15 mouse cellular contexts compared by ENCODE assay signal in genomic region chr17:57230728-57231125, GRCm38 (mm10). TPM values are rescaled to one million over a fixed set of nuclear protein-coding genes. Genes with fewer than 3 reads are reported as not detected.
A peak's percentile ranks its signal among the peaks of the same experiment; 100 is the strongest.
DNase-seq lines count a peak whose midpoint lies in the region; ATAC-seq and TF ChIP-seq lines count a peak whose summit lies in the region.
"Had no signal": no experiment of that assay in that cellular context is flagged by ENCODE, and none has a peak within 500 bp of the region (broad histone marks: within the 10 kb centered on the region; RNA-seq: fewer than 3 reads in every experiment).

No protein-coding gene starts in this region.

- WGBS in kidney, adult 2 months = 27% methylated on average over 6 of the region's 6 CpGs
- WGBS in kidney, embryonic 16.5 days = 59% methylated on average over 6 of the region's 6 CpGs
- 25% methylated on average over 6 of the region's 6 CpGs for WGBS in bone marrow, adult 2 months
- WGBS in liver, embryonic 14.5 days (ENCODE audit: insufficient replicate concordance) = 26% methylated on average over 6 of the region's 6 CpGs
- WGBS in limb, embryonic 10.5 days = 76% methylated on average over 6 of the region's 6 CpGs
- WGBS in forebrain, embryonic 13.5 days = 74% methylated on average over 6 of the region's 6 CpGs

- no peak overlapping the region for H3K9ac ChIP-seq in kidney, embryonic 16.5 days (replicated peaks; ENCODE audit: low read length)
- no peak overlapping the region for H3K9ac ChIP-seq in liver, embryonic 14.5 days (replicated peaks)
- H3K9ac ChIP-seq in forebrain, embryonic 13.5 days = no peak overlapping the region

- H3K27me3 ChIP-seq in kidney, adult 2 months (replicated peaks; ENCODE audit: control insufficient read depth, insufficient read depth, low read length) = no peaks in the 10 kb centered on the region
- H3K27me3 ChIP-seq in kidney, embryonic 16.5 days (ENCODE audit: insufficient read depth, low read length) = no peaks in the 10 kb centered on the region
- H3K27me3 ChIP-seq in liver, embryonic 14.5 days (ENCODE audit: control insufficient read depth, insufficient read depth, low read length) = no peaks in the 10 kb centered on the region
- H3K27me3 ChIP-seq in limb, embryonic 10.5 days (ENCODE audit: low read depth, poor library complexity, severe bottlenecking) = no peaks in the 10 kb centered on the region
- no peaks in the 10 kb centered on the region for H3K27me3 ChIP-seq in forebrain, embryonic 13.5 days

- no peak for TF ChIP-seq POLR2A in kidney, adult 2 months (IDR thresholded peaks at IDR 0.05; ENCODE audit: low read depth, low read length)
- TF ChIP-seq POLR2A in bone marrow, adult 2 months (IDR thresholded peaks at IDR 0.05; ENCODE audit: borderline replicate concordance, control insufficient read depth, low read depth, low read length) = no peak

- no peaks in the 10 kb centered on the region for H3K9me3 ChIP-seq in kidney, embryonic 16.5 days (ENCODE audit: low read length)
- no peaks in the 10 kb centered on the region for H3K9me3 ChIP-seq in liver, embryonic 14.5 days (ENCODE audit: control insufficient read depth, low read length)
- H3K9me3 ChIP-seq in limb, embryonic 10.5 days (replicated peaks) = no peaks in the 10 kb centered on the region
- no peaks in the 10 kb centered on the region for H3K9me3 ChIP-seq in forebrain, embryonic 13.5 days (replicated peaks)

- H3K27ac ChIP-seq in kidney, adult 2 months (ENCODE audit: insufficient read depth, low read depth, low read length) = no peak overlapping the region
- no peak overlapping the region for H3K27ac ChIP-seq in kidney, embryonic 16.5 days (ENCODE audit: low read length)
- peak overlapping the region; percentile 31; the same call in 1 of the 2 replicates for H3K27ac ChIP-seq in bone marrow, adult 2 months (ENCODE audit: control insufficient read depth, insufficient read depth, low read depth, low read length, poor library complexity)
- H3K27ac ChIP-seq in liver, embryonic 14.5 days = no peak overlapping the region
- no peak overlapping the region for H3K27ac ChIP-seq in limb, embryonic 10.5 days
- H3K27ac ChIP-seq in forebrain, embryonic 13.5 days = no peak overlapping the region
- H3K27ac ChIP-seq: macrophage had no signal

- ATAC-seq in kidney, embryonic 16.5 days (ENCODE audit: low FRiP score, low TSS enrichment) = no peak
- peak; percentile 11; the same call in 1 of the 2 replicates for ATAC-seq in liver, embryonic 14.5 days (ENCODE audit: insufficient read depth)
- ATAC-seq in forebrain, embryonic 13.5 days = no peak
- ATAC-seq: activated CD4-positive, CD25-positive, alpha-beta regulatory T cell, adult 4 months had no signal

- H3K4me2 ChIP-seq in kidney, embryonic 16.5 days (replicated peaks; ENCODE audit: low read depth, low read length) = no peak overlapping the region
- H3K4me2 ChIP-seq in liver, embryonic 14.5 days (ENCODE audit: low read depth) = no peak overlapping the region
- H3K4me2 ChIP-seq in forebrain, embryonic 13.5 days = no peak overlapping the region

- DNase-seq in kidney, adult 2 months = peak; percentile 87
- DNase-seq in liver, embryonic 14.5 days (ENCODE audit: low read depth in 3 of 3, low spot score in 3 of 3) = no peak
- DNase-seq in lung, postnatal 36 days = peak; percentile 71
- DNase-seq in spleen, postnatal 36 days (ENCODE audit: low spot score in 2 of 2) = no peak
- no peak for DNase-seq in limb, embryonic 10.5 days (ENCODE audit: low spot score)
- DNase-seq: cerebellum, adult 11-12 months; embryo, embryonic 11 days; gastrocnemius, postnatal 10 days; retina, postnatal 1 day had no signal

- no peaks in the 10 kb centered on the region for H3K36me3 ChIP-seq in kidney, adult 2 months (ENCODE audit: control insufficient read depth, insufficient read depth, low read length)
- peaks cover 14% of the 10 kb centered on the region for H3K36me3 ChIP-seq in kidney, embryonic 16.5 days (ENCODE audit: insufficient read depth, low read length)
- peaks cover 1% of the 10 kb centered on the region for H3K36me3 ChIP-seq in liver, embryonic 14.5 days (replicated peaks; ENCODE audit: control insufficient read depth, insufficient read depth, low read depth)
- H3K36me3 ChIP-seq in limb, embryonic 10.5 days = peaks cover 17% of the 10 kb centered on the region
- peaks cover 15% of the 10 kb centered on the region for H3K36me3 ChIP-seq in forebrain, embryonic 13.5 days (ENCODE audit: poor library complexity, severe bottlenecking)

- no peak for TF ChIP-seq CTCF in kidney, adult 2 months (conservative IDR thresholded peaks at IDR 0.05; ENCODE audit: insufficient read depth, insufficient read length, low read depth, low read length)
- TF ChIP-seq CTCF in bone marrow, adult 2 months (IDR thresholded peaks at IDR 0.05; ENCODE audit: control insufficient read depth, insufficient read depth, low read length) = no peak
- no peak for TF ChIP-seq CTCF in liver, embryonic 14.5 days (IDR thresholded peaks at IDR 0.05; ENCODE audit: low read depth)

- no peak overlapping the region for H3K4me3 ChIP-seq in kidney, adult 2 months (ENCODE audit: insufficient read depth, low read depth, low read length)
- no peak overlapping the region for H3K4me3 ChIP-seq in kidney, embryonic 16.5 days (ENCODE audit: low read length)
- H3K4me3 ChIP-seq in bone marrow, adult 2 months (replicated peaks; ENCODE audit: control insufficient read depth, low read depth, low read length) = no peak overlapping the region
- H3K4me3 ChIP-seq in liver, embryonic 14.5 days (ENCODE audit: insufficient read depth in 1 of 2, low read depth in 2 of 2, low read length in 2 of 2) = no peak overlapping the region
- H3K4me3 ChIP-seq in limb, embryonic 10.5 days = no peak overlapping the region
- no peak overlapping the region for H3K4me3 ChIP-seq in forebrain, embryonic 13.5 days

- TF ChIP-seq EP300 in liver, embryonic 14.5 days (IDR thresholded peaks at IDR 0.05; ENCODE audit: low read depth) = no peak

- peaks cover 16% of the 10 kb centered on the region for H3K4me1 ChIP-seq in kidney, adult 2 months (ENCODE audit: control insufficient read depth, insufficient read depth, low read length)
- 0 out of 2 replicates have a peak, but pooled peaks cover 5% of the 10 kb centered on the region for H3K4me1 ChIP-seq in kidney, embryonic 16.5 days (ENCODE audit: insufficient read depth, low read length)
- peaks cover 9% of the 10 kb centered on the region for H3K4me1 ChIP-seq in bone marrow, adult 2 months (ENCODE audit: control insufficient read depth, insufficient read depth, low read length)
- peaks cover 0 to 25% of the 10 kb centered on the region in 2 experiments for H3K4me1 ChIP-seq in liver, embryonic 14.5 days (replicated peaks; ENCODE audit: control insufficient read depth in 2 of 2, insufficient read depth in 2 of 2, low read length in 1 of 2)
- H3K4me1 ChIP-seq in limb, embryonic 10.5 days = peaks cover 5% of the 10 kb centered on the region; the same call in 1 of the 2 replicates
- no peaks in the 10 kb centered on the region for H3K4me1 ChIP-seq in forebrain, embryonic 13.5 days

RNA-seq across cellular contexts. Expression of gene C3, which starts 2.8 kb away (rescaled TPM):
- 51.5 and 69.4 TPM in 2 replicates for polyA plus RNA-seq in kidney, adult 2 months (2012; rRNA removed)
- 1.1 and 2.4 TPM in 2 replicates for polyA plus RNA-seq in kidney, embryonic 16.5 days (2015; fragmentation: Nextera tagmentation; extraction: Ambion mirVana)
- polyA plus RNA-seq in bone marrow, adult 2 months (2011; ENCODE audit: insufficient read depth, insufficient read length, low replicate concordance, missing spikeins) = 68.1 and 221 TPM in 2 replicates
- 207 and 240 TPM in 2 replicates for polyA plus RNA-seq in liver, embryonic 14.5 days (2012; rRNA removed)
- polyA plus RNA-seq in liver, embryonic 14.5 days (2014; fragmentation: Nextera tagmentation; extraction: Ambion mirVana) = 200 and 205 TPM in 2 replicates
- polyA plus RNA-seq in limb, embryonic 10.5 days (2016; fragmentation: Nextera tagmentation; extraction: Ambion mirVana) = 0.03 and 0.15 TPM in 2 replicates
- polyA plus RNA-seq in forebrain, embryonic 13.5 days (2015; fragmentation: Nextera tagmentation; extraction: Ambion mirVana) = 0.18 and 0.53 TPM in 2 replicates

RNA-seq across cellular contexts. Expression of gene Gpr108, which starts 17.5 kb away (rescaled TPM):
- polyA plus RNA-seq in kidney, adult 2 months (2012; rRNA removed) = 36.7 and 39.6 TPM in 2 replicates
- polyA plus RNA-seq in kidney, embryonic 16.5 days (2015; fragmentation: Nextera tagmentation; extraction: Ambion mirVana) = 39.0 and 42.8 TPM in 2 replicates
- 15.7 and 37.5 TPM in 2 replicates for polyA plus RNA-seq in bone marrow, adult 2 months (2011; ENCODE audit: insufficient read depth, insufficient read length, low replicate concordance, missing spikeins)
- 7.6 and 8.5 TPM in 2 replicates for polyA plus RNA-seq in liver, embryonic 14.5 days (2012; rRNA removed)
- 12.0 and 12.8 TPM in 2 replicates for polyA plus RNA-seq in liver, embryonic 14.5 days (2014; fragmentation: Nextera tagmentation; extraction: Ambion mirVana)
- polyA plus RNA-seq in limb, embryonic 10.5 days (2016; fragmentation: Nextera tagmentation; extraction: Ambion mirVana) = 24.7 and 26.7 TPM in 2 replicates
- polyA plus RNA-seq in forebrain, embryonic 13.5 days (2015; fragmentation: Nextera tagmentation; extraction: Ambion mirVana) = 17.8 and 20.7 TPM in 2 replicates

RNA-seq across cellular contexts. Expression of gene Trip10, which starts 18.5 kb away (rescaled TPM):
- polyA plus RNA-seq in kidney, adult 2 months (2012; rRNA removed) = 30.4 and 35.6 TPM in 2 replicates
- 52.6 and 55.0 TPM in 2 replicates for polyA plus RNA-seq in kidney, embryonic 16.5 days (2015; fragmentation: Nextera tagmentation; extraction: Ambion mirVana)
- polyA plus RNA-seq in bone marrow, adult 2 months (2011; ENCODE audit: insufficient read depth, insufficient read length, low replicate concordance, missing spikeins) = 7.0 and 15.4 TPM in 2 replicates
- 4.4 and 6.6 TPM in 2 replicates for polyA plus RNA-seq in liver, embryonic 14.5 days (2012; rRNA removed)
- polyA plus RNA-seq in liver, embryonic 14.5 days (2014; fragmentation: Nextera tagmentation; extraction: Ambion mirVana) = 5.5 and 6.0 TPM in 2 replicates
- 34.7 and 42.9 TPM in 2 replicates for polyA plus RNA-seq in limb, embryonic 10.5 days (2016; fragmentation: Nextera tagmentation; extraction: Ambion mirVana)
- 18.7 and 21.7 TPM in 2 replicates for polyA plus RNA-seq in forebrain, embryonic 13.5 days (2015; fragmentation: Nextera tagmentation; extraction: Ambion mirVana)

RNA-seq across cellular contexts. Expression of gene Tnfsf14, which starts 36.8 kb away (rescaled TPM):
- 0.35 and 0.44 TPM in 2 replicates for polyA plus RNA-seq in kidney, adult 2 months (2012; rRNA removed)
- 0.09 and 0.19 TPM in 2 replicates for polyA plus RNA-seq in kidney, embryonic 16.5 days (2015; fragmentation: Nextera tagmentation; extraction: Ambion mirVana)
- 7.0 and 12.8 TPM in 2 replicates for polyA plus RNA-seq in bone marrow, adult 2 months (2011; ENCODE audit: insufficient read depth, insufficient read length, low replicate concordance, missing spikeins)
- 1.5 and 1.9 TPM in 2 replicates for polyA plus RNA-seq in liver, embryonic 14.5 days (2012; rRNA removed)
- 0.51 and 0.75 TPM in 2 replicates for polyA plus RNA-seq in liver, embryonic 14.5 days (2014; fragmentation: Nextera tagmentation; extraction: Ambion mirVana)
- polyA plus RNA-seq in limb, embryonic 10.5 days (2016; fragmentation: Nextera tagmentation; extraction: Ambion mirVana) = 0.15 TPM in 2 replicates
- polyA plus RNA-seq in forebrain, embryonic 13.5 days (2015; fragmentation: Nextera tagmentation; extraction: Ambion mirVana) = not detected in 2 replicates
- polyA plus RNA-seq: intestine, embryonic 14.5 days had no signal

RNA-seq across cellular contexts. Expression of gene Vav1, which starts 48.2 kb away (rescaled TPM):
- 1.1 and 3.4 TPM in 2 replicates for polyA plus RNA-seq in kidney, adult 2 months (2012; rRNA removed)
- polyA plus RNA-seq in kidney, embryonic 16.5 days (2015; fragmentation: Nextera tagmentation; extraction: Ambion mirVana) = 1.4 and 2.0 TPM in 2 replicates
- 67.9 and 112 TPM in 2 replicates for polyA plus RNA-seq in bone marrow, adult 2 months (2011; ENCODE audit: insufficient read depth, insufficient read length, low replicate concordance, missing spikeins)
- polyA plus RNA-seq in liver, embryonic 14.5 days (2012; rRNA removed) = 4.6 and 6.9 TPM in 2 replicates
- 10.7 and 11.0 TPM in 2 replicates for polyA plus RNA-seq in liver, embryonic 14.5 days (2014; fragmentation: Nextera tagmentation; extraction: Ambion mirVana)
- polyA plus RNA-seq in limb, embryonic 10.5 days (2016; fragmentation: Nextera tagmentation; extraction: Ambion mirVana) = 1.1 and 1.3 TPM in 2 replicates
- polyA plus RNA-seq in forebrain, embryonic 13.5 days (2015; fragmentation: Nextera tagmentation; extraction: Ambion mirVana) = 0.61 and 0.82 TPM in 2 replicates

Comparison
In these comparisons a context has a peak if more than half of its experiments do, and no peak if none do; other contexts are left out.
1. RNA of gene C3, which starts 2.8 kb away (polyA plus RNA-seq): 200 to 240 TPM in liver, embryonic 14.5 days, 68.1 to 221 TPM in bone marrow, adult 2 months and 51.5 to 69.4 TPM in kidney, adult 2 months; 1.1 to 2.4 TPM in kidney, embryonic 16.5 days, 0.18 to 0.53 TPM in forebrain, embryonic 13.5 days and 0.03 to 0.15 TPM in limb, embryonic 10.5 days; every median in the first group is over 10 times any median in the second.
2. DNase-seq: peak in kidney, adult 2 months (single experiment) and lung, postnatal 36 days (single experiment); none in liver, embryonic 14.5 days (0 of 3), spleen, postnatal 36 days (0 of 2) and limb, embryonic 10.5 days (single experiment).